Mouse (Mus musculus) frontal cortex, postnatal 10 days (tissue): ENCODE results near the gene Vps41.

Experiments used
- DNase-seq, 2 experiments: peaks; one replicate each; pipeline ENCODE4 v3.0.0; 2022; ENCODE audit warnings: low spot score in 2 of 2, mixed read lengths in 1 of 2

The Vps41 gene

GRCm38 (mm10) chr13:18868825-18869224, 151.7 kb downstream of the Vps41 start:
- DNase-seq, result no peak

- DNase-seq, result no peak
Observed at GRCm38 (mm10) chr13:18875321-18875720, 158.2 kb downstream of the Vps41 start.

- DNase-seq, result peak; percentile 16 to 39
Observed at GRCm38 (mm10) chr13:18892910-18893309, 175.8 kb downstream of the Vps41 start.

- DNase-seq, result no peak
Observed at GRCm38 (mm10) chr13:18896789-18897188, 179.7 kb downstream of the Vps41 start.

GRCm38 (mm10) chr13:18903623-18904022, 186.5 kb downstream of the Vps41 start:
- no peak for DNase-seq

DNA sequence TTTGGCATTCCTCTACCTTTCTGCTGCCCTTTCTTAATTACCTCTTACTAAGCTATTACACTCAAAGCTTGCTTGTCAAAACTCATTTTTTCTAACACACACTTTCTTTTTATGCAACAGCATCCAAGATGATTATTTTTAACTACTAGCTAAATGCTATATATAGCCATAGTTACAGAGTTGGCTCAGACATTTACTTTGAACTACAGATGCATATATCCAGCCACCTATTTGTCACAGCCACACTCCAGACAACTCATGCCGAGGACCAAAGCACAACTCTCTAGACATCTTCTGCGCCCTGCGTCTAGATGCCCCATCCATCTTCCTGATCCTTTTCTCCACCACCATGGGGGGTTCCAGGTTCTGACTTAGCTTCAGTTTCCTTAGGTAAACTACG, 197.7 kb downstream of the Vps41 start:
- DNase-seq, result no peak
